Mouse (Mus musculus): ENCODE measurements at regions not wholly inside any gene's neighbourhood (a gene's known extent, or its start where the extent isn't known, plus 50 kb on each side); places are given as distances from the start of the nearest gene placed in this dataset.
A peak's percentile ranks its signal among the peaks of the same experiment; 100 is the strongest.

- 37% methylated on average over 16 of the region's 16 CpGs for WGBS
- Histone ChIP-seq H3K4me3 (ENCODE audit: low read depth, low read length) (no peak overlapping the region), H3K9me3 (ENCODE audit: low read length) (no peaks in the 10 kb centered on the region), H3K9ac (replicated peaks; ENCODE audit: low read depth) (no peak overlapping the region), H3K4me2 (replicated peaks; ENCODE audit: low read depth, low read length) (no peak overlapping the region), H3K36me3 (ENCODE audit: insufficient read depth, low read length) (no peaks in the 10 kb centered on the region), H3K27ac (ENCODE audit: low read length) (no peak overlapping the region), H3K27me3 (replicated peaks; ENCODE audit: insufficient read depth, low read length) (no peaks in the 10 kb centered on the region), H3K4me1 (ENCODE audit: insufficient read depth, low read depth, low read length) (no peaks in the 10 kb centered on the region)
- ATAC-seq (no peak), DNase-seq (ENCODE audit: low spot score) (no peak)
- TF ChIP-seq EP300 (IDR thresholded peaks at IDR 0.05) (no peak), CTCF (IDR thresholded peaks at IDR 0.05) (no peak)
Observed at GRCm38 (mm10) chr6:4397695-4398598, 106.7 kb upstream of the Col1a2 start.

DNA sequence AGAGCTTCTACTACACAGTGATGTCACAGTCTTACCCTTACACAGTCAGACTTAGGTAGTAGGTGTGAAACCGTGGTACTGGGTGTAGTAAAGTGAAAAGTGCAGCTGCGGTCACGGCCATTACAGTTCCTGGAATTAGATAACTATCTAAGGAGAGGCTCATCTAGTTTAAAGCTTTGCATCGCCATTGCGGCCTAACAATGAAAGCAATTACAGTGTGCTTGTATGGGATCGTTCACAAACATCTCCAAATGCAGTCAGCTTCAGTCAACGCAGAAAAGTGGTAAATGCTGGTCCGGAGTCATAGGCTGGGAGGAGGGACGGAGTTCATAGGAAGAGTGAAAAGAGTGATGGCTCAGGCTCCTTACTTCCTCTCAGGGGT, 106.0 kb upstream of the Col1a2 start:
- no peaks in the 10 kb centered on the region for H3K4me1 ChIP-seq (ENCODE audit: insufficient read depth, low read depth, low read length)
- H3K27me3 ChIP-seq (replicated peaks; ENCODE audit: insufficient read depth, low read length), result no peaks in the 10 kb centered on the region
- H3K9me3 ChIP-seq (ENCODE audit: low read length), result no peaks in the 10 kb centered on the region
- WGBS, result 71% methylated on average over 9 of the region's 9 CpGs
- H3K9ac ChIP-seq (replicated peaks; ENCODE audit: low read depth), result no peak overlapping the region
- no peak overlapping the region for H3K27ac ChIP-seq (ENCODE audit: low read length)
- H3K36me3 ChIP-seq (ENCODE audit: insufficient read depth, low read length), result no peaks in the 10 kb centered on the region
- ATAC-seq (no peak), DNase-seq (ENCODE audit: low spot score) (no peak)
- TF ChIP-seq EP300 (IDR thresholded peaks at IDR 0.05), result no peak
- TF ChIP-seq CTCF (IDR thresholded peaks at IDR 0.05), result no peak
- H3K4me3 ChIP-seq (ENCODE audit: low read depth, low read length), result no peak overlapping the region
- no peak overlapping the region for H3K4me2 ChIP-seq (replicated peaks; ENCODE audit: low read depth, low read length)

DNA sequence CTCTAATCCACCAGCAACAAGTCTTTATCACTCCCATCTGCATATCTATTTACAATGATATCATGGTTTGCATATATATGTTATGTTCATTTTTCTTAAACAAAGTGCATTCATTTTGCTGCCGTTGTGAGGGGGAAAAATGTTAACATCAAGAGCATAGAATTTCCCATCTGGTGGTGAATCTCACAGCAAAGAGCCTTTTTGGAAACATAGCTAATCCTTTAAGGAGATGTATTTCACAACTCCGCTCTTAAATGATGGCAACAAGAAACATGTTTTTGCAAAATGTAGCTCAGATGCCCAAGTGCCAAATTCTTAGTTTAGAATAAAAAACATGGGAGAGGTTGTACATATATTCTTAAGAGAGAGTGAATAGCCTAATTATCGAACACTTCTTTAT, 99.3 kb upstream of the Col1a2 start:
- Histone ChIP-seq H3K36me3 (ENCODE audit: insufficient read depth, low read length) (no peaks in the 10 kb centered on the region), H3K4me1 (ENCODE audit: insufficient read depth, low read depth, low read length) (no peaks in the 10 kb centered on the region), H3K4me3 (ENCODE audit: low read depth, low read length) (no peak overlapping the region), H3K27ac (ENCODE audit: low read length) (no peak overlapping the region), H3K27me3 (replicated peaks; ENCODE audit: insufficient read depth, low read length) (no peaks in the 10 kb centered on the region), H3K4me2 (replicated peaks; ENCODE audit: low read depth, low read length) (no peak overlapping the region), H3K9me3 (ENCODE audit: low read length) (no peaks in the 10 kb centered on the region), H3K9ac (replicated peaks; ENCODE audit: low read depth) (no peak overlapping the region)
- 74% methylated on average over 3 of the region's 3 CpGs for whole genome bisulfite sequencing
- no peak for TF ChIP-seq CTCF (IDR thresholded peaks at IDR 0.05)
- TF ChIP-seq EP300 (IDR thresholded peaks at IDR 0.05), result no peak
- no peak for DNase-seq (ENCODE audit: low spot score)
- no peak for ATAC-seq

- WGBS, result 51% methylated on average over 3 of the region's 3 CpGs
- H3K9me3 ChIP-seq (ENCODE audit: low read length), result no peaks in the 10 kb centered on the region
- H3K27me3 ChIP-seq (replicated peaks; ENCODE audit: insufficient read depth, low read length), result no peaks in the 10 kb centered on the region
- H3K36me3 ChIP-seq (ENCODE audit: insufficient read depth, low read length), result no peaks in the 10 kb centered on the region
- H3K4me1 ChIP-seq (ENCODE audit: insufficient read depth, low read depth, low read length), result no peaks in the 10 kb centered on the region
- H3K9ac ChIP-seq (replicated peaks; ENCODE audit: low read depth), result no peak overlapping the region
- no peak overlapping the region for H3K27ac ChIP-seq (ENCODE audit: low read length)
- TF ChIP-seq EP300 (IDR thresholded peaks at IDR 0.05) (no peak), CTCF (IDR thresholded peaks at IDR 0.05) (peak; percentile 69)
- DNase-seq (ENCODE audit: low spot score) (peak; percentile 56), ATAC-seq (no peak)
- H3K4me3 ChIP-seq (ENCODE audit: low read depth, low read length), result no peak overlapping the region
- H3K4me2 ChIP-seq (replicated peaks; ENCODE audit: low read depth, low read length), result no peak overlapping the region
Observed at GRCm38 (mm10) chr6:4407748-4408147, 96.9 kb upstream of the Col1a2 start.

DNA sequence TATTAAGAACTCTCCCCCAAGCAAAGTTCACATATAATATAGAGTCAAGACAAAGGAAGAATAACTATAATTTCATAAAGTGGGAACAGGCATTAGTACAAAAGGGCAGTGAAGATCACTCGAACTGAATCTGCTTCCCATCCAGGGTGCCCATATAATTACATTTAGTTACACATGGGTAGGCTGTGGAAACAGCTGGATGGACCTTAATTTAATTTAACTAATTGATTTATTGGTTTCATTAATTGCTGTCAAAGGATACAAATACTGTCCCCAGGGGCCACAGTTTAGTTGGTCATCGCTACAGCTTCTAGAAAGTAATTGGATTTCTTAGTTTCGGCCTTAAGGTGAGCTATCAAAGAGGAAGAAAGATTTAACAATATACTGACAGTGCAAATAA, 91.4 kb upstream of the Col1a2 start:
- H3K4me1 ChIP-seq (ENCODE audit: insufficient read depth, low read depth, low read length), result no peaks in the 10 kb centered on the region
- no peak overlapping the region for H3K4me3 ChIP-seq (ENCODE audit: low read depth, low read length)
- TF ChIP-seq EP300 (IDR thresholded peaks at IDR 0.05) (no peak), CTCF (IDR thresholded peaks at IDR 0.05) (no peak)
- no peak overlapping the region for H3K4me2 ChIP-seq (replicated peaks; ENCODE audit: low read depth, low read length)
- no peaks in the 10 kb centered on the region for H3K9me3 ChIP-seq (ENCODE audit: low read length)
- no peak for ATAC-seq
- no peak overlapping the region for H3K27ac ChIP-seq (ENCODE audit: low read length)
- H3K9ac ChIP-seq (replicated peaks; ENCODE audit: low read depth), result no peak overlapping the region
- 72% methylated on average over 3 of the region's 3 CpGs for WGBS
- no peak for DNase-seq (ENCODE audit: low spot score)
- H3K27me3 ChIP-seq (replicated peaks; ENCODE audit: insufficient read depth, low read length), result no peaks in the 10 kb centered on the region
- no peaks in the 10 kb centered on the region for H3K36me3 ChIP-seq (ENCODE audit: insufficient read depth, low read length)

GRCm38 (mm10) chr6:4414166-4414565, 90.4 kb upstream of the Col1a2 start:
- H3K9ac ChIP-seq (replicated peaks; ENCODE audit: low read depth), result no peak overlapping the region
- 39% methylated on average over 6 of the region's 6 CpGs for WGBS
- no peaks in the 10 kb centered on the region for H3K9me3 ChIP-seq (ENCODE audit: low read length)
- peak; percentile 50 for DNase-seq (ENCODE audit: low spot score)
- no peak overlapping the region for H3K4me2 ChIP-seq (replicated peaks; ENCODE audit: low read depth, low read length)
- no peaks in the 10 kb centered on the region for H3K36me3 ChIP-seq (ENCODE audit: insufficient read depth, low read length)
- no peaks in the 10 kb centered on the region for H3K4me1 ChIP-seq (ENCODE audit: insufficient read depth, low read depth, low read length)
- H3K4me3 ChIP-seq (ENCODE audit: low read depth, low read length), result no peak overlapping the region
- peak; percentile 84 for TF ChIP-seq CTCF (IDR thresholded peaks at IDR 0.05)
- no peak for TF ChIP-seq EP300 (IDR thresholded peaks at IDR 0.05)
- no peak for ATAC-seq
- H3K27ac ChIP-seq (ENCODE audit: low read length), result no peak overlapping the region
- H3K27me3 ChIP-seq (replicated peaks; ENCODE audit: insufficient read depth, low read length), result no peaks in the 10 kb centered on the region

Measured in lung, postnatal 0 days (tissue).